Mouse (Mus musculus) limb, embryonic 11.5 days (tissue): ENCODE results near the gene Tnfrsf25. TPM values are rescaled to one million over a fixed set of nuclear protein-coding genes. Genes with fewer than 3 reads are reported as not detected.

Source experiments
- ATAC-seq: fragments of 200-750 bp; cut with Nextera tagmentation; 2 replicates; pipeline ENCODE4 v1.8.0; 2017; ENCODE audit warnings: low read depth; ENCODE audit not compliant: insufficient number of reproducible peaks, low FRiP score, low TSS enrichment
- DNase-seq: peaks from one replicate; pipeline ENCODE4 v3.0.0-alpha.2; 2015; ENCODE audit warnings: low spot score
- H3K27ac ChIP-seq: fragments of 300-500 bp; sonication (generic); replicated peaks from 2 replicates; pipeline ENCODE4 v1.5.1; 2014; ENCODE audit warnings: low read depth, mild to moderate bottlenecking, low read length
- H3K27me3 ChIP-seq: fragments of 300-500 bp; sonication (generic); 2 replicates; pipeline ENCODE4 v1.6.1; 2014; ENCODE audit warnings: mild to moderate bottlenecking, low read length, mixed read lengths; ENCODE audit not compliant: control insufficient read depth, insufficient read depth
- H3K36me3 ChIP-seq: fragments of 300-500 bp; sonication (generic); 2 replicates; pipeline ENCODE4 v1.6.1; 2014; ENCODE audit warnings: mild to moderate bottlenecking, low read length, moderate library complexity, mixed read lengths; ENCODE audit not compliant: control insufficient read depth, insufficient read depth
- H3K4me1 ChIP-seq: fragments of 300-500 bp; sonication (generic); 2 replicates; pipeline ENCODE4 v1.6.1; 2014; ENCODE audit warnings: low read length, mixed read lengths; ENCODE audit not compliant: control insufficient read depth, insufficient read depth
- H3K4me2 ChIP-seq: fragments of 300-500 bp; sonication (generic); 2 replicates; pipeline ENCODE4 v1.6.1; 2014; ENCODE audit warnings: low read depth, mild to moderate bottlenecking, moderate library complexity; ENCODE audit not compliant: severe bottlenecking
- H3K4me3 ChIP-seq: fragments of 300-500 bp; sonication (generic); 2 replicates; pipeline ENCODE4 v1.5.1; 2014; ENCODE audit warnings: low read depth, low read length
- H3K9ac ChIP-seq: fragments of 300-500 bp; sonication (generic); 2 replicates; pipeline ENCODE4 v1.6.1; 2014; ENCODE audit warnings: mild to moderate bottlenecking, low read length
- H3K9me3 ChIP-seq: fragments of 300-500 bp; sonication (generic); 2 replicates; pipeline ENCODE4 v1.6.1; 2016; ENCODE audit warnings: low read length; ENCODE audit not compliant: control insufficient read depth
- WGBS: fragments of 180-500 bp; shearing (Covaris S2); extraction: QIAGEN DNeasy Blood & Tissue Kit; methylation state at CpG from one replicate; pipeline ENCODE4 v1.1.7; 2014; 5-methylcytosine and 5-hydroxymethylcytosine counted together
- polyA plus RNA-seq: library from polyadenylated mRNA; unstranded; fragments of >200 nt; fragmentation: Nextera tagmentation; extraction: Ambion mirVana; gene quantifications from 2 replicates; pipeline ENCODE4 v1.2.1, GENCODE M21; 2014

Tnfrsf25 gene
- polyA plus RNA-seq, 1 experiment from 2014 or later = 0.79 TPM

- Histone ChIP-seq H3K27me3 (no peaks in the 10 kb centered on the region), H3K4me1 (peaks cover 28% of the 10 kb centered on the region), H3K9me3 (no peaks in the 10 kb centered on the region), H3K27ac (no peak overlapping the region), H3K36me3 (no peaks in the 10 kb centered on the region), H3K9ac (no peak overlapping the region), H3K4me2 (no peak overlapping the region), H3K4me3 (0 out of 2 replicates have a peak overlapping the region, but pooled peaks have one; percentile 3)
- WGBS = 58% methylated on average over 6 of the region's 6 CpGs
- DNase-seq = no peak
- no peak for ATAC-seq
These were observed 18.8 kb upstream of the Tnfrsf25 start for GRCm38 (mm10) chr4:152096927-152097326.

- no peak for DNase-seq
- 23% methylated on average over 11 of the region's 11 CpGs for WGBS
- Histone ChIP-seq H3K36me3 (no peaks in the 10 kb centered on the region), H3K4me3 (no peak overlapping the region), H3K4me2 (no peak overlapping the region), H3K27ac (no peak overlapping the region; the same call in 1 of the 2 replicates), H3K27me3 (no peaks in the 10 kb centered on the region), H3K9ac (no peak overlapping the region), H3K9me3 (no peaks in the 10 kb centered on the region), H3K4me1 (peaks cover 28% of the 10 kb centered on the region)
- ATAC-seq = no peak
These were observed 17.6 kb upstream of the Tnfrsf25 start for GRCm38 (mm10) chr4:152097911-152098799.

- Histone ChIP-seq H3K9me3 (no peaks in the 10 kb centered on the region), H3K4me1 (peaks cover 28% of the 10 kb centered on the region), H3K9ac (no peak overlapping the region), H3K27me3 (no peaks in the 10 kb centered on the region), H3K4me2 (no peak overlapping the region), H3K4me3 (no peak overlapping the region), H3K27ac (no peak overlapping the region), H3K36me3 (peaks cover 3% of the 10 kb centered on the region; the same call in 1 of the 2 replicates)
- ATAC-seq (no peak), DNase-seq (no peak)
- WGBS = 81% methylated on average over 11 of the region's 11 CpGs
These were observed 15.2 kb upstream of the Tnfrsf25 start for GRCm38 (mm10) chr4:152100541-152100940.

GRCm38 (mm10) chr4:152101081-152101653 lies 14.6 kb upstream of the Tnfrsf25 start:
- no peak overlapping the region for H3K4me3 ChIP-seq
- no peak overlapping the region for H3K4me2 ChIP-seq
- DNase-seq = no peak
- no peak overlapping the region for H3K9ac ChIP-seq
- H3K27me3 ChIP-seq = no peaks in the 10 kb centered on the region
- H3K9me3 ChIP-seq = no peaks in the 10 kb centered on the region
- WGBS = 66% methylated on average over 7 of the region's 7 CpGs
- H3K36me3 ChIP-seq = peaks cover 3% of the 10 kb centered on the region; the same call in 1 of the 2 replicates
- no peak overlapping the region for H3K27ac ChIP-seq
- H3K4me1 ChIP-seq = peaks cover 28% of the 10 kb centered on the region
- ATAC-seq = no peak

GRCm38 (mm10) chr4:152101921-152102320 lies 13.8 kb upstream of the Tnfrsf25 start:
- Histone ChIP-seq H3K9ac (no peak overlapping the region), H3K9me3 (no peaks in the 10 kb centered on the region), H3K36me3 (peaks cover 5% of the 10 kb centered on the region), H3K27me3 (no peaks in the 10 kb centered on the region), H3K27ac (no peak overlapping the region), H3K4me1 (peaks cover 23% of the 10 kb centered on the region), H3K4me2 (no peak overlapping the region), H3K4me3 (no peak overlapping the region)
- 91% methylated on average over 16 of the region's 16 CpGs for WGBS
- DNase-seq (no peak), ATAC-seq (no peak)

GRCm38 (mm10) chr4:152103025-152103424 lies 12.7 kb upstream of the Tnfrsf25 start:
- no peak overlapping the region for H3K4me3 ChIP-seq
- no peak overlapping the region for H3K4me2 ChIP-seq
- no peak overlapping the region for H3K27ac ChIP-seq
- peaks cover 5% of the 10 kb centered on the region for H3K36me3 ChIP-seq
- H3K9me3 ChIP-seq = no peaks in the 10 kb centered on the region
- H3K27me3 ChIP-seq = no peaks in the 10 kb centered on the region
- no peak overlapping the region for H3K9ac ChIP-seq
- WGBS = 35% methylated on average over 7 of the region's 7 CpGs
- ATAC-seq (no peak), DNase-seq (peak; percentile 87)
- peaks cover 26% of the 10 kb centered on the region for H3K4me1 ChIP-seq

GRCm38 (mm10) chr4:152106746-152107145 lies 9.0 kb upstream of the Tnfrsf25 start:
- H3K4me3 ChIP-seq = no peak overlapping the region
- peaks cover 13% of the 10 kb centered on the region for H3K36me3 ChIP-seq
- H3K27me3 ChIP-seq = no peaks in the 10 kb centered on the region
- ATAC-seq = no peak
- H3K9me3 ChIP-seq = no peaks in the 10 kb centered on the region
- peak overlapping the region; percentile 63; the same call in 1 of the 2 replicates for H3K4me2 ChIP-seq
- H3K27ac ChIP-seq = no peak overlapping the region
- no peak overlapping the region for H3K9ac ChIP-seq
- peaks cover 16% of the 10 kb centered on the region; the same call in 1 of the 2 replicates for H3K4me1 ChIP-seq
- 49% methylated on average over 9 of the region's 9 CpGs for WGBS
- DNase-seq = no peak

GRCm38 (mm10) chr4:152107493-152107892 lies 8.2 kb upstream of the Tnfrsf25 start:
- ATAC-seq = peak; percentile 86
- peak overlapping the region; percentile 34; the same call in 1 of the 2 replicates for H3K9ac ChIP-seq
- H3K9me3 ChIP-seq = no peaks in the 10 kb centered on the region
- peaks cover 16% of the 10 kb centered on the region; the same call in 1 of the 2 replicates for H3K4me1 ChIP-seq
- peak overlapping the region; percentile 63 for H3K4me2 ChIP-seq
- peaks cover 13% of the 10 kb centered on the region for H3K36me3 ChIP-seq
- H3K27ac ChIP-seq = no peak overlapping the region
- H3K4me3 ChIP-seq = peak overlapping the region; percentile 29
- 4% methylated on average over 24 of the region's 24 CpGs for whole genome bisulfite sequencing
- peak; percentile 77 for DNase-seq
- no peaks in the 10 kb centered on the region for H3K27me3 ChIP-seq
